Mouse (Mus musculus) liver, embryonic 16.5 days (tissue): Measurements from ENCODE around the gene Wfdc2. TPM values are rescaled to one million over a fixed set of nuclear protein-coding genes. Genes with fewer than 3 reads are reported as not detected.
A peak's percentile ranks its signal among the peaks of the same experiment; 100 is the strongest.
"Not testable (repeated sequence)": the region's sequence is repeated elsewhere in the genome, so short reads cannot be mapped to it uniquely, and the experiment has no call there.

Source experiments
- ATAC-seq: fragments of 200-750 bp; cut with Nextera tagmentation; 2 replicates; pipeline ENCODE4 v1.8.0; 2017; ENCODE audit warnings: low read depth, mild to moderate bottlenecking, moderate number of reproducible peaks, moderate library complexity
- H3K27ac ChIP-seq: fragments of 300-500 bp; sonication (generic); 2 replicates; pipeline ENCODE4 v1.5.1; 2014; ENCODE audit warnings: mild to moderate bottlenecking, low read length
- H3K27me3 ChIP-seq: fragments of 300-500 bp; sonication (generic); 2 replicates; pipeline ENCODE4 v1.6.1; 2014; ENCODE audit warnings: low read depth, low read length, mixed read lengths; ENCODE audit not compliant: control insufficient read depth, insufficient read depth
- H3K36me3 ChIP-seq: fragments of 300-500 bp; sonication (generic); 2 replicates; pipeline ENCODE4 v1.6.1; 2014; ENCODE audit warnings: mild to moderate bottlenecking; ENCODE audit not compliant: control insufficient read depth, insufficient read depth
- H3K4me1 ChIP-seq: fragments of 300-500 bp; sonication (generic); 2 replicates; pipeline ENCODE4 v1.6.1; 2014; ENCODE audit warnings: low read depth, low read length, mixed read lengths; ENCODE audit not compliant: control insufficient read depth
- H3K4me2 ChIP-seq: fragments of 300-500 bp; sonication (generic); 2 replicates; pipeline ENCODE4 v1.6.1; 2014; ENCODE audit warnings: low read depth, low read length, mixed read lengths
- H3K4me3 ChIP-seq: fragments of 300-500 bp; sonication (generic); 2 replicates; pipeline ENCODE4 v1.5.1; 2014; ENCODE audit warnings: low read depth, mild to moderate bottlenecking, low read length
- H3K9ac ChIP-seq: fragments of 300-500 bp; sonication (generic); 2 replicates; pipeline ENCODE4 v1.6.1; 2014; ENCODE audit warnings: low read depth, low read length
- H3K9me3 ChIP-seq: fragments of 300-500 bp; sonication (generic); replicated peaks from 2 replicates; pipeline ENCODE4 v1.6.1; 2016; ENCODE audit warnings: low read length; ENCODE audit not compliant: control insufficient read depth
- WGBS: fragments of 180-500 bp; shearing (Covaris S2); extraction: QIAGEN DNeasy Blood & Tissue Kit; methylation state at CpG from one replicate; pipeline ENCODE4 v1.1.7; 2014; ENCODE audit not compliant: insufficient replicate concordance; 5-methylcytosine and 5-hydroxymethylcytosine counted together
- polyA plus RNA-seq: library from polyadenylated mRNA; unstranded; fragments of >200 nt; fragmentation: Nextera tagmentation; extraction: Ambion mirVana; gene quantifications from 2 replicates; pipeline ENCODE4 v1.2.1, GENCODE M21; 2015

The Wfdc2 gene
- polyA plus RNA-seq, 1 experiment from 2014 or later: 1.7 TPM

DNA sequence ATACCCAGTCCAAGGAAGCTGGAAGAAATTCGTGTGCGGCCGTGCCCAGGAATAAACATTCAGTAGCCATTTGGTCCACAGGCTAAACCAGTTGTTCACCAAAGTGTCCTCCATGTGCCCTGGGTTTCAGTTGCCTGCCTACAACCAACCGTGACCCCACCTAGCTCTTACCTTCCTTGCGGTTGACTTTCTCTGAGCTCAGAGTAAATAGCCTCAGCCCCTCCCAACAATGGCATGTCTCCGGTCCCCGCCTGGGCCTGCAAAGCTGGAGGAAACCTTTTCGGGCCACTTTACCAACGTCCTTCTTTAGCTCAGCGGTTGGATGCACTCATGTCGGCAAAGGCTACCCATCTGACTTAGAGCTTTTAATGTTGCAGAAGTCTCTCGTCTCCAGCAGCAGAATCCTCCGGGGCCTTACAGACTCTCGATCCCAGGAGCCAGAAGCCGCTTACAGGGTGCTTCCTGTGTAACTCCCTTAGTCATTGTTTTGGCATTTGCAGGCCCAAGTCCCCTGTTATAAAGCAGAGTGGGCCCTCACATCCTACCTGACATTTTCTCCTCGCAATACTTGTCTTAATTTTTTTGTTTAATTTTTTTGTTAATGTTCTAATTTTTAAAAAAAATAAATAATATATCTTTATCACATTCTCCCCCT is 3.1 kb upstream of the Wfdc2 start:
- Histone ChIP-seq H3K9me3 (no peaks in the 10 kb centered on the region), H3K27ac (no peak overlapping the region), H3K27me3 (peaks cover 24% of the 10 kb centered on the region), H3K4me3 (no peak overlapping the region), H3K36me3 (no peaks in the 10 kb centered on the region), H3K4me2 (no peak overlapping the region), H3K4me1 (no peaks in the 10 kb centered on the region; the same call in 1 of the 2 replicates), H3K9ac (no peak overlapping the region)
- ATAC-seq: no peak
- WGBS: 13% methylated on average over 16 of the region's 16 CpGs

DNA sequence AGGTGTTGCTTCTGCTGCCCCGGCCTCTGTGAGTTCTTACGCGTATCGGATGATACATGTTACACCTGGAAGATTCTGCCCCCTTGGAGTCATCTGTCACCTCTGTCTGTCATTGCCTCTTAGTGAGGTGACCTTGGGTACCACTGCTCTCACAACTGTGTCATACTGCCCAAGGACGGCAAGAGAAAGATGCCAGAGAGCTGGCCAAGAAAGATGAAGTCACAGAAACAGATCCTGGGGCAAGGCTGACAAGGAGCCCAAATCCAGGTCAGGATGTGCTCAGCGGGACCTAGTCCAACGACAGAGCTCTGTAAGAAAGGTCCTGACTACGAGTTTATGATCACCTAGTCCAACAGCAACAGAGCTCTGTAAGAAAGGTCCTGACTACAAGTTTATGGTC is 2.1 kb upstream of the Wfdc2 start:
- Histone ChIP-seq H3K4me1 (no peaks in the 10 kb centered on the region; the same call in 1 of the 2 replicates), H3K27me3 (peaks cover 32% of the 10 kb centered on the region), H3K4me2 (no peak overlapping the region), H3K9me3 (no peaks in the 10 kb centered on the region), H3K9ac (no peak overlapping the region), H3K27ac (no peak overlapping the region), H3K36me3 (no peaks in the 10 kb centered on the region), H3K4me3 (no peak overlapping the region)
- no peak for ATAC-seq
- 73% methylated on average over 8 of the region's 8 CpGs for WGBS

- Histone ChIP-seq H3K9ac (peak overlapping the region; percentile 21; the same call in 1 of the 2 replicates), H3K27ac (no peak overlapping the region), H3K4me3 (peak overlapping the region; percentile 33), H3K27me3 (peaks cover 32% of the 10 kb centered on the region), H3K9me3 (no peaks in the 10 kb centered on the region), H3K36me3 (no peaks in the 10 kb centered on the region), H3K4me1 (no peaks in the 10 kb centered on the region; the same call in 1 of the 2 replicates), H3K4me2 (peak overlapping the region; percentile 58)
- under 1% methylated on average over 32 of the region's 32 CpGs for WGBS
- ATAC-seq: no peak
These were observed 1.3 kb downstream of the Wfdc2 start for GRCm38 (mm10) chr2:164563339-164564038.

- no peak overlapping the region for H3K4me3 ChIP-seq
These were observed 2.1 kb downstream of the Wfdc2 start for GRCm38 (mm10) chr2:164564346-164564745.

GRCm38 (mm10) chr2:164566997-164567396 is 4.8 kb downstream of the Wfdc2 start:
- H3K36me3 ChIP-seq: no peaks in the 10 kb centered on the region
- H3K4me1 ChIP-seq: no peaks in the 10 kb centered on the region; the same call in 1 of the 2 replicates
- WGBS: 50% methylated on average over 2 of the region's 2 CpGs
- no peak overlapping the region for H3K4me2 ChIP-seq
- H3K27ac ChIP-seq: no peak overlapping the region
- H3K4me3 ChIP-seq: no peak overlapping the region
- ATAC-seq: no peak
- peaks cover 29% of the 10 kb centered on the region for H3K27me3 ChIP-seq
- H3K9me3 ChIP-seq: no peaks in the 10 kb centered on the region
- no peak overlapping the region for H3K9ac ChIP-seq

More at GRCm38 (mm10) chr2:164564346-164564745, 2.1 kb downstream of the Wfdc2 start:
- Histone ChIP-seq H3K27me3 (peaks cover 32% of the 10 kb centered on the region), H3K9ac (no peak overlapping the region), H3K36me3 (no peaks in the 10 kb centered on the region), H3K4me1 (no peaks in the 10 kb centered on the region; the same call in 1 of the 2 replicates), H3K27ac (no peak overlapping the region), H3K9me3 (no peaks in the 10 kb centered on the region), H3K4me2 (no peak overlapping the region)
- no peak for ATAC-seq
- 42% methylated on average over 5 of the region's 5 CpGs for WGBS

GRCm38 (mm10) chr2:164567460-164567859 is 5.2 kb downstream of the Wfdc2 start:
- WGBS: 48% methylated on average over 5 of the region's 5 CpGs
- no peak overlapping the region for H3K4me2 ChIP-seq

DNA sequence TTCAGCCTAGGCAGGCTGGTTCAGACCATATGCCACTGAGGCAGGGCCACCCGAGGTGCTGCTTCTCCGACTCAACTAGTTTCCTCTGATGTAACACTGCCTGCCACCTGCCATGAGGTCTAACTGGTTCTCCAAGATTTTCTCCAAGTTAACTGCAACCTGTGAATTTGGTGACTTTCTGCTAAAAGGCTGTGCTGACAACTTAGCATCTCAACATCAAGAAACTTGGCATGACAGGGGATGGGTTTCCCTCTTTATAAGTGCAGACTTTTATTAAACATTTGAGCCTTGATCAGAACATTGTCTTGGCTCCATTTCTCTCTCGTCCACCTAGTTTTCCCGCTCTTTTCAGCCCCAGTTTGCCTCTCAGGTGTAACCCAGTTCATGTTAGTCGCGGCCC is 11.1 kb downstream of the Wfdc2 start, which contains the start of gene Spint3:
Gene Spint3, minus strand, starts transcription at position 101 of the 400 bp plus-strand sequence.
- not testable (repeated sequence) for H3K4me1 ChIP-seq, H3K27me3 ChIP-seq, H3K27ac ChIP-seq, ATAC-seq, H3K9ac ChIP-seq, H3K4me3 ChIP-seq, H3K4me2 ChIP-seq, H3K36me3 ChIP-seq, H3K9me3 ChIP-seq
- 64% methylated on average over 6 of the region's 6 CpGs for WGBS

More at GRCm38 (mm10) chr2:164567460-164567859, 5.2 kb downstream of the Wfdc2 start:
- Histone ChIP-seq H3K36me3 (no peaks in the 10 kb centered on the region), H3K27ac (no peak overlapping the region), H3K9me3 (no peaks in the 10 kb centered on the region), H3K4me3 (no peak overlapping the region), H3K4me1 (no peaks in the 10 kb centered on the region; the same call in 1 of the 2 replicates), H3K9ac (no peak overlapping the region), H3K27me3 (peaks cover 24% of the 10 kb centered on the region)
- no peak for ATAC-seq

- H3K27ac ChIP-seq, H3K9me3 ChIP-seq: not testable (repeated sequence)
- 47% methylated on average over 13 of the region's 13 CpGs for WGBS
These were observed 23.0 kb downstream of the Wfdc2 start, which contains the start of gene Wfdc6a for GRCm38 (mm10) chr2:164585025-164585725. TSS of gene Wfdc6a (minus strand) at chr2:164585447.

More at GRCm38 (mm10) chr2:164585025-164585725, 23.0 kb downstream of the Wfdc2 start, which contains the start of gene Wfdc6a:
- not testable (repeated sequence) for H3K27me3 ChIP-seq, H3K9ac ChIP-seq, H3K4me2 ChIP-seq, H3K4me3 ChIP-seq, ATAC-seq, H3K36me3 ChIP-seq, H3K4me1 ChIP-seq
